Mouse (Mus musculus) heart, embryonic 11.5 days (tissue): Measurements from ENCODE around the gene Npr2. TPM values are rescaled to one million over a fixed set of nuclear protein-coding genes. Genes with fewer than 3 reads are reported as not detected.

Experiments used
- ATAC-seq: fragments of 200-750 bp; cut with Nextera tagmentation; replicated peaks from 2 replicates; pipeline ENCODE4 v1.8.0; 2017; ENCODE audit warnings: moderate library complexity; ENCODE audit not compliant: insufficient number of reproducible peaks, low FRiP score, low TSS enrichment
- H3K27ac ChIP-seq: fragments of 300-500 bp; sonication (generic); 2 replicates; pipeline ENCODE4 v1.5.1; 2014; ENCODE audit warnings: mild to moderate bottlenecking, low read depth, low read length
- H3K27me3 ChIP-seq: fragments of 300-500 bp; sonication (generic); 2 replicates; pipeline ENCODE4 v1.6.1; 2014; ENCODE audit warnings: mild to moderate bottlenecking, low read length, mixed read lengths; ENCODE audit not compliant: control insufficient read depth, insufficient read depth
- H3K36me3 ChIP-seq: fragments of 300-500 bp; sonication (generic); 2 replicates; pipeline ENCODE4 v1.6.1; 2014; ENCODE audit warnings: mild to moderate bottlenecking, low read length, moderate library complexity, mixed read lengths; ENCODE audit not compliant: control insufficient read depth, insufficient read depth
- H3K4me1 ChIP-seq: fragments of 300-500 bp; sonication (generic); 2 replicates; pipeline ENCODE4 v1.6.1; 2014; ENCODE audit warnings: low read length; ENCODE audit not compliant: control insufficient read depth, insufficient read depth
- H3K4me2 ChIP-seq: fragments of 300-500 bp; sonication (generic); 2 replicates; pipeline ENCODE4 v1.6.1; 2014; ENCODE audit warnings: mild to moderate bottlenecking, moderate library complexity
- H3K4me3 ChIP-seq: fragments of 300-500 bp; sonication (generic); 2 replicates; pipeline ENCODE4 v1.5.1; 2014; ENCODE audit warnings: low read depth, low read length
- H3K9ac ChIP-seq: fragments of 300-500 bp; sonication (generic); 2 replicates; pipeline ENCODE4 v1.6.1; 2014; ENCODE audit warnings: mild to moderate bottlenecking, low read depth, low read length, moderate library complexity
- H3K9me3 ChIP-seq: fragments of 300-500 bp; sonication (generic); replicated peaks from 2 replicates; pipeline ENCODE4 v1.6.1; 2016; ENCODE audit warnings: low read length; ENCODE audit not compliant: control insufficient read depth
- WGBS: fragments of 180-500 bp; shearing (Covaris S2); extraction: QIAGEN DNeasy Blood & Tissue Kit; methylation state at CpG from one replicate; pipeline ENCODE4 v1.1.7; 2014; ENCODE audit not compliant: insufficient replicate concordance; 5-methylcytosine and 5-hydroxymethylcytosine counted together
- polyA plus RNA-seq: library from polyadenylated mRNA; unstranded; fragments of >200 nt; fragmentation: Nextera tagmentation; extraction: Ambion mirVana; gene quantifications from 2 replicates; pipeline ENCODE4 v1.2.1, GENCODE M21; 2014

Npr2 gene
- polyA plus RNA-seq, 1 experiment from 2014 or later, result 7.2 TPM

- peak; percentile 37 for ATAC-seq
- peak overlapping the region; percentile 87 for H3K9ac ChIP-seq
Observed at GRCm38 (mm10) chr4:43655656-43656338, 24.1 kb downstream of the Npr2 start.

GRCm38 (mm10) chr4:43656339-43657109 lies 24.8 kb downstream of the Npr2 start, which contains the start of gene Hint2:
Gene Hint2, minus strand, starts transcription at chr4:43656466.
- H3K36me3 ChIP-seq, result no peaks in the 10 kb centered on the region
- peak; percentile 93 for ATAC-seq
- peak within 1 kb of the TSS; percentile 80 for H3K27ac ChIP-seq
- H3K9me3 ChIP-seq, result no peaks in the 10 kb centered on the region
- WGBS, result 2% methylated on average over 34 of the region's 34 CpGs
- peaks cover 8% of the 10 kb centered on the region for H3K27me3 ChIP-seq
- peak within 1 kb of the TSS; percentile 87 for H3K9ac ChIP-seq
- peaks cover 3% of the 10 kb centered on the region; the same call in 1 of the 2 replicates for H3K4me1 ChIP-seq
- H3K4me2 ChIP-seq, result peak within 1 kb of the TSS; percentile 89
- peak within 1 kb of the TSS; percentile 87 for H3K4me3 ChIP-seq

More at GRCm38 (mm10) chr4:43655656-43656338, 24.1 kb downstream of the Npr2 start:
- Histone ChIP-seq H3K36me3 (no peaks in the 10 kb centered on the region), H3K4me1 (peaks cover 3% of the 10 kb centered on the region; the same call in 1 of the 2 replicates), H3K27me3 (peaks cover 5% of the 10 kb centered on the region), H3K4me2 (peak overlapping the region; percentile 89), H3K9me3 (no peaks in the 10 kb centered on the region), H3K27ac (peak overlapping the region; percentile 80), H3K4me3 (peak overlapping the region; percentile 87)
- 8% methylated on average over 34 of the region's 34 CpGs for WGBS

GRCm38 (mm10) chr4:43657146-43657545 lies 25.4 kb downstream of the Npr2 start:
- Histone ChIP-seq H3K4me2 (peak overlapping the region; percentile 89), H3K27ac (no peak overlapping the region), H3K9me3 (no peaks in the 10 kb centered on the region), H3K36me3 (no peaks in the 10 kb centered on the region), H3K9ac (no peak overlapping the region), H3K4me1 (peaks cover 3% of the 10 kb centered on the region; the same call in 1 of the 2 replicates), H3K4me3 (peak overlapping the region; percentile 87), H3K27me3 (peaks cover 11% of the 10 kb centered on the region)
- no peak for ATAC-seq
- WGBS, result 60% methylated on average over 4 of the region's 4 CpGs

DNA sequence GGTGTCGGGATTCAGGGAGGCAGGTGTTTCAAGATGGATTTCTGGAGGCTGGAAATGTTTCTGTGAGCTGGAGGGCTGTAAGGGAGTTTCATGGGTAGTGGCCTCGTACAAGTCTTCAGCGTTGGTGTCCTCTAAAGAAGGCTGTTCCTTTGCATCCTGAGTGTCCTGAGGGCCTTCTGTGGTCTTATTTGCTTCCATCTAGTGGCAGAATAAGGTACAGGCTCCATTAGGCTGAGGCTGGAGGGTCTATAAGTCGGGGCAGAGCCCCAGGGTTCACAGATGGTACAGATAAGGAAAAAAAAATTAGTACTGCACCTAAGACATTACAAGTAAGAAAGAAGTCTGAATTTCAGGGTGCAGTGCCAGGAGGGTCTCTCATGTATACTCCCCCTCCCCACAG lies 34.7 kb downstream of the Npr2 start:
- H3K36me3 ChIP-seq, result no peaks in the 10 kb centered on the region
- H3K27me3 ChIP-seq, result peaks cover 44% of the 10 kb centered on the region
- H3K4me1 ChIP-seq, result peaks cover 5% of the 10 kb centered on the region
- H3K27ac ChIP-seq, result no peak overlapping the region
- ATAC-seq, result no peak
- H3K9ac ChIP-seq, result no peak overlapping the region
- no peaks in the 10 kb centered on the region; the same call in 1 of the 2 replicates for H3K9me3 ChIP-seq
- H3K4me2 ChIP-seq, result no peak overlapping the region
- H3K4me3 ChIP-seq, result no peak overlapping the region
- 14% methylated on average over 4 of the region's 4 CpGs for WGBS

GRCm38 (mm10) chr4:43668782-43669427 lies 37.2 kb downstream of the Npr2 start, which contains the start of the genes Tmem8b and Fam221b:
Gene Tmem8b, plus strand, starts transcription at chr4:43668971.
Gene Fam221b, minus strand, starts transcription at chr4:43669145.
- peak; percentile 86 for ATAC-seq
- Histone ChIP-seq H3K27me3 (peaks cover 26% of the 10 kb centered on the region), H3K9me3 (no peaks in the 10 kb centered on the region), H3K36me3 (no peaks in the 10 kb centered on the region), H3K4me3 (peak within 1 kb of the TSS; percentile 73), H3K4me2 (peak within 1 kb of the TSS; percentile 91), H3K27ac (peak within 1 kb of the TSS; percentile 17; the same call in 1 of the 2 replicates), H3K4me1 (peaks cover 9% of the 10 kb centered on the region), H3K9ac (peak within 1 kb of the TSS; percentile 77)
- WGBS, result 3% methylated on average over 41 of the region's 41 CpGs

DNA sequence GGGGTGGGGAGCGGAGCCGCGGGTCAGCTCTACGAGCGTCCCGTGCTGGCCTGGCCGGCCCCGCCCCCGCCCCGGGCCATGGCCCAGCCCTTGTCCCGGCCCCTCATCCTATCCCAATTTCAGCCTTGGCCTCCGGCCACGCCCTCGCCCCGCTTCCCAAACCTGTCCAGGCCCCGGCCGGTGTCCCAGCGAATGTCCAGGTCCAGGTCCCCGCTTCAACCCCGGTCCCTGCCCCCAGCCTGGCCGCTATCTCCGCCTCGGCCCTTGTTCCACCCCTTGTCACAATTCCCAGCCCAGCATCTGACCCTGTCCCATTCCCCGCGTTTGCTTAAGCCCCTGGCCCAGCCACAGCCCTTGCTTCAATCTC lies 37.7 kb downstream of the Npr2 start:
- Histone ChIP-seq H3K27ac (peak overlapping the region; percentile 17; the same call in 1 of the 2 replicates), H3K9ac (peak overlapping the region; percentile 77), H3K9me3 (no peaks in the 10 kb centered on the region), H3K4me2 (peak overlapping the region; percentile 91), H3K4me1 (peaks cover 9% of the 10 kb centered on the region), H3K36me3 (no peaks in the 10 kb centered on the region), H3K4me3 (peak overlapping the region; percentile 73), H3K27me3 (peaks cover 26% of the 10 kb centered on the region)
- ATAC-seq, result peak; percentile 69
- under 1% methylated on average over 25 of the region's 25 CpGs for WGBS

- Histone ChIP-seq H3K4me2 (no peak overlapping the region), H3K9ac (no peak overlapping the region), H3K27me3 (peaks cover 3% of the 10 kb centered on the region; the same call in 1 of the 2 replicates), H3K4me3 (no peak overlapping the region), H3K9me3 (no peaks in the 10 kb centered on the region), H3K27ac (no peak overlapping the region), H3K36me3 (peaks cover 1% of the 10 kb centered on the region; the same call in 1 of the 2 replicates), H3K4me1 (peaks cover 9% of the 10 kb centered on the region)
- WGBS, result 6% methylated on average over 2 of the region's 2 CpGs
- ATAC-seq, result no peak
Observed at GRCm38 (mm10) chr4:43672070-43672469, 40.3 kb downstream of the Npr2 start.

DNA sequence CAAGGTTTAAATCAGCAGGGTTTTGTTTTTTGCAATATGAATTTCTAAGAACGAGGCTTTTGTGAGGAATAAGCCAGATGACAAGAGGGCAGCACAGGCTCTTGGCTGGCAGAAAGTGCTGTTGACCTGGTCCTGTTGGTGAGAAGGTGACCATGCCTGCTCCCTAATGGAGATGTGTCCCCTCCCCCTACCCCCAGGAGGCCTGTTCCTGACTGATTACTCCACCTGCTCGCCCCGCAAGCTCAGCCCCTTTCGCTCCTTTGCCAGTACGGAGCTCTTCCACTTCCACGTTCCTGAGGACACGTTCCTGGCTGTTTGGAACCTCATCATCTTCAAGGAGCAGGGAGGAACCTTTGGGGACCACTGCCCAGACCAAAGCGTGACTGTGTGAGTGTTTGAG lies 42.0 kb downstream of the Npr2 start:
- H3K4me3 ChIP-seq, result no peak overlapping the region
- H3K27me3 ChIP-seq, result no peaks in the 10 kb centered on the region
- no peak overlapping the region for H3K27ac ChIP-seq
- ATAC-seq, result no peak
- H3K4me1 ChIP-seq, result peaks cover 9% of the 10 kb centered on the region
- no peaks in the 10 kb centered on the region for H3K9me3 ChIP-seq
- H3K36me3 ChIP-seq, result peaks cover 2% of the 10 kb centered on the region; the same call in 1 of the 2 replicates
- H3K9ac ChIP-seq, result no peak overlapping the region
- no peak overlapping the region for H3K4me2 ChIP-seq
- WGBS, result 76% methylated on average over 8 of the region's 8 CpGs
